Mouse (Mus musculus) cerebellum, adult 2 months (tissue): ENCODE data around the gene Olfr1039.

Experiments used
- CTCF ChIP-seq: fragments of 200-500 bp; IDR thresholded peaks from 2 replicates; pipeline ENCODE4 v1.5.1; 2011; ENCODE audit warnings: low read depth, mild to moderate bottlenecking, control low read depth, low read length, moderate library complexity, borderline replicate concordance; ENCODE audit not compliant: insufficient read depth
- POLR2A ChIP-seq: fragments of 200-500 bp; IDR thresholded peaks from 2 replicates; pipeline ENCODE4 v1.6.1; 2011; ENCODE audit warnings: low read length, control low read depth, borderline replicate concordance; ENCODE audit not compliant: insufficient read depth

DNA sequence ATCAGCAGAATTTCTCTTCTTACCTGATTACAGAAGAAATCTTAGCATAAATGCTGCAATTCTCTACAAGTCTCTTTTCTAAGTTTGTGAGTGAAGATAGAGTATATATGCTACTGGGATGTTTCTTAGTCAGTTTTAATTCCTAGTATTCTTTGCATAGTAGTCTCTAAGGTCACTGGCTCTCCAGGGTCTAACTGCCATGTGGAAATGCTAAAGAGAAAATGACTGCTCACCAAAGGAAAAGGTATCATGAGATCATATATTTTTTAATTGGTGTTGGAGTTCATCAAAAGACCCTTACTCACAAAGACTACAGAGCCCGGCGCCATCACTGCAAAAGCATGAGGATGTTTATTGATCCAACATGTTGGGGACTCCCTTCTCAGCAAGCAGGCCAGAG is 48.4 kb downstream of the Olfr1039 start, which contains the start of gene Olfr1037:
- TF ChIP-seq CTCF, result no peak
- TF ChIP-seq POLR2A, result no peak
